Mouse (Mus musculus) C2C12 (cell line): ENCODE data around the gene Ensa.

ENCODE experiments used
- CEBPB ChIP-seq: IDR thresholded peaks from one replicate; pipeline ENCODE4 v1.6.1; 2011; ENCODE audit warnings: low read depth, mild to moderate bottlenecking, control low read depth, moderate library complexity
- CTCF ChIP-seq: IDR thresholded peaks from one replicate; pipeline ENCODE4 v1.5.1; 2011; ENCODE audit not compliant: control insufficient read depth, insufficient read depth, insufficient read length
- FOSL1 ChIP-seq: IDR thresholded peaks from one replicate; pipeline ENCODE4 v1.8.0; 2011; ENCODE audit warnings: mild to moderate bottlenecking, low read length; ENCODE audit not compliant: poor library complexity, insufficient read depth, severe bottlenecking
- MAX ChIP-seq: IDR thresholded peaks from one replicate; pipeline ENCODE4 v1.6.1; 2011; ENCODE audit warnings: mild to moderate bottlenecking, control low read depth
- MYOD1 ChIP-seq: IDR thresholded peaks from one replicate; pipeline ENCODE4 v1.6.1; 2011; ENCODE audit warnings: low read depth; ENCODE audit not compliant: control insufficient read depth, insufficient read length
- MYOG ChIP-seq: IDR thresholded peaks from one replicate; pipeline ENCODE4 v1.6.1; 2011; ENCODE audit not compliant: control insufficient read depth, insufficient read length; ENCODE audit errors: extremely low read depth
- USF1 ChIP-seq: IDR thresholded peaks from one replicate; pipeline ENCODE4 v1.6.1; 2011; ENCODE audit warnings: low read depth, mild to moderate bottlenecking, control low read depth, moderate library complexity

DNA sequence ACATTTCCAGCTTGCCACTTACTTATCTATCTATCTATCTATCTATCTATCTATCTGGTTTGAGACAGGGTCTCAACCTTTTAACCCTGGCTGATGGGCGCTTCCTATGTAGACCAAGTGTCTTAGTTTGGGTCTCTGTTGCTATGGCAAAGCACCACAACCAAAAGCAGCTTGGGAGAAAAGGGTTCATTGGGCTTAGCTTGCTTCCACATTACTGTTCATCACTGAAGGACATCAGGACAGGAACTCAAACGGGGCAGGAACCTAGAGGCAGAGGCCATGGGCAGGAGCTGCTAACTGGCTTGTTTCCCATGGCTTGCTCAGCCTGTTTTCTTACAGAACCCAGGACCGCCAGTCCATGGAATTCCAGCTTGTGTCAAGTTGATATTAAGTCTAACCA lies 32.3 kb downstream of the Ensa start:
- TF ChIP-seq USF1 (no peak), CTCF (no peak), CEBPB (no peak), MYOG (no peak), FOSL1 (no peak), MYOD1 (no peak), MAX (no peak)
